Mouse (Mus musculus) heart, embryonic 10.5 days (tissue): ENCODE measurements around the gene Nup214. TPM values are rescaled to one million over a fixed set of nuclear protein-coding genes. Genes with fewer than 3 reads are reported as not detected.
A peak's percentile ranks its signal among the peaks of the same experiment; 100 is the strongest.

Source experiments
- DNase-seq: peaks from one replicate; pipeline ENCODE4 v3.0.0-alpha.2; 2017; ENCODE audit warnings: low spot score
- H3K27ac ChIP-seq: fragments of 300-500 bp; sonication (generic); 2 replicates; pipeline ENCODE4 v1.5.1; 2016; ENCODE audit warnings: mild to moderate bottlenecking
- H3K27me3 ChIP-seq: fragments of 300-500 bp; sonication (generic); 2 replicates; pipeline ENCODE4 v1.6.1; 2016; ENCODE audit warnings: mild to moderate bottlenecking; ENCODE audit not compliant: poor library complexity, insufficient read depth, severe bottlenecking
- H3K36me3 ChIP-seq: fragments of 300-500 bp; sonication (generic); 2 replicates; pipeline ENCODE4 v1.6.1; 2016; ENCODE audit warnings: mild to moderate bottlenecking, moderate library complexity
- H3K4me1 ChIP-seq: fragments of 300-500 bp; sonication (generic); 2 replicates; pipeline ENCODE4 v1.6.1; 2016; ENCODE audit warnings: mild to moderate bottlenecking
- H3K4me3 ChIP-seq: fragments of 300-500 bp; sonication (generic); 2 replicates; pipeline ENCODE4 v1.5.1; 2016; ENCODE audit warnings: mild to moderate bottlenecking, moderate library complexity
- H3K9me3 ChIP-seq: fragments of 300-500 bp; sonication (generic); 2 replicates; pipeline ENCODE4 v1.6.1; 2016; ENCODE audit warnings: mild to moderate bottlenecking, moderate library complexity
- WGBS: fragments of 180-500 bp; shearing (Covaris S2); methylation state at CpG from one replicate; pipeline ENCODE4 v1.1.7; 2016; 5-methylcytosine and 5-hydroxymethylcytosine counted together
- polyA plus RNA-seq: library from polyadenylated mRNA; unstranded; fragments of >200 nt; fragmentation: Nextera tagmentation; extraction: Ambion mirVana; gene quantifications from 2 replicates; pipeline ENCODE4 v1.2.1, GENCODE M21; 2016

The Nup214 gene
- polyA plus RNA-seq, 1 experiment from 2014 or later = 83.8 TPM

DNA sequence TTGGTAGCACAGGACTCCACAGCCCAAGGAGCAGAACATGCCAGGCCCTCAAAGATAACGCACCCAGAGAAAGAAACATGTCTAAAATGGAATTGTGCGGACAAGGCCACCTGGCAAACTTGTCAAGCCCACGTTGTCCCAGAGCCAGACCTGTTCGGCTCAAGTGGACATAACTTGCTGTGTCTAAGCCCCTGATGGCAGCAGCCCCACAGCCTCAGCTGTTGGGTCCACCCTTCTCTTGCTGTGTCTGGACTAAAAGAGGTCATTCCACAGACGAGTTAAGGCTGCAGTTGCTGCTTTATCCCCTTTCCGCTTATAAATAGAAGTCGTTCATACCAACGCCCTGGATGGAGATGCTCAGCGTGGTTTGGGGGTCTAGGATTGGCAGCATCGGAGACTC, 82.3 kb downstream of the Nup214 start:
- DNase-seq = no peak

GRCm38 (mm10) chr2:32057360-32057759, 83.1 kb downstream of the Nup214 start:
- Histone ChIP-seq H3K27ac (peak overlapping the region; percentile 87), H3K27me3 (no peaks in the 10 kb centered on the region), H3K4me1 (peaks cover 84% of the 10 kb centered on the region)

More for the DNA sequence above, 82.3 kb downstream of the Nup214 start:
- H3K4me3 ChIP-seq = no peak overlapping the region
- 48% methylated on average over 10 of the region's 10 CpGs for WGBS
- H3K27me3 ChIP-seq = no peaks in the 10 kb centered on the region
- H3K27ac ChIP-seq = peak overlapping the region; percentile 87
- peaks cover 83% of the 10 kb centered on the region for H3K4me1 ChIP-seq
- peaks cover 20% of the 10 kb centered on the region for H3K36me3 ChIP-seq
- no peaks in the 10 kb centered on the region for H3K9me3 ChIP-seq

GRCm38 (mm10) chr2:32057794-32058193, 83.6 kb downstream of the Nup214 start:
- H3K36me3 ChIP-seq = peaks cover 8% of the 10 kb centered on the region; the same call in 1 of the 2 replicates
- WGBS = 74% methylated on average over 4 of the region's 4 CpGs
- H3K27ac ChIP-seq = peak overlapping the region; percentile 87
- no peak for DNase-seq
- no peak overlapping the region for H3K4me3 ChIP-seq
- H3K27me3 ChIP-seq = no peaks in the 10 kb centered on the region
- peaks cover 84% of the 10 kb centered on the region for H3K4me1 ChIP-seq
- H3K9me3 ChIP-seq = no peaks in the 10 kb centered on the region

More at GRCm38 (mm10) chr2:32057360-32057759, 83.1 kb downstream of the Nup214 start:
- DNase-seq = no peak
- peaks cover 11% of the 10 kb centered on the region for H3K36me3 ChIP-seq
- H3K4me3 ChIP-seq = no peak overlapping the region
- no peaks in the 10 kb centered on the region for H3K9me3 ChIP-seq
- 72% methylated on average over 2 of the region's 2 CpGs for WGBS

- Histone ChIP-seq H3K4me1 (peaks cover 88% of the 10 kb centered on the region), H3K9me3 (no peaks in the 10 kb centered on the region), H3K27ac (peak overlapping the region; percentile 87; the same call in 1 of the 2 replicates), H3K4me3 (no peak overlapping the region), H3K27me3 (no peaks in the 10 kb centered on the region), H3K36me3 (peaks cover 7% of the 10 kb centered on the region; the same call in 1 of the 2 replicates)
- 73% methylated on average over 9 of the region's 9 CpGs for WGBS
- DNase-seq = no peak
These were observed 84.0 kb downstream of the Nup214 start for GRCm38 (mm10) chr2:32058241-32058640.

GRCm38 (mm10) chr2:32058716-32059115, 84.5 kb downstream of the Nup214 start:
- 35% methylated on average over 5 of the region's 5 CpGs for WGBS
- Histone ChIP-seq H3K36me3 (peaks cover 3% of the 10 kb centered on the region; the same call in 1 of the 2 replicates), H3K9me3 (no peaks in the 10 kb centered on the region), H3K27ac (peak overlapping the region; percentile 88; the same call in 1 of the 2 replicates), H3K4me3 (no peak overlapping the region), H3K27me3 (no peaks in the 10 kb centered on the region), H3K4me1 (peaks cover 89% of the 10 kb centered on the region)
- DNase-seq = no peak

DNA sequence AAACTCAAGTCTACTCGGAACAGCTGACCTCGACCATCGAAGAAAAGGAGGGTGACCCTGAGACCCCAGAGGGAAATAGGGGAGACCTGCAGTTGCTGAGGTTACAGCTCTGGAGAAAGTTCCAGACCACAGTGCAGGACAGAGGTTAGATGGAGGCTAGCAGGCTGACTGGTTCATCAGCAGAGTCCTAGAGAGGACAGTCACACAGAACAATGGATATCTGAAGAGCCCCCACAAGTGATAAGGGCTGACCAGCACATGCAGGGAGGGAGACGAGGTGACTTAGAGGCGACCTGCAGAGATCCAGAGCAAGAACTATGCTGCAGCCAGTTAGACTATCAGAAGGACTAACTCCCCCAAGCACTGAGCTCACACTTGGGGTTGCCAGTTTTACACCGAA, 85.4 kb downstream of the Nup214 start:
- WGBS = 48% methylated on average over 6 of the region's 6 CpGs
- H3K4me3 ChIP-seq = no peak overlapping the region
- peaks cover 92% of the 10 kb centered on the region for H3K4me1 ChIP-seq
- no peak for DNase-seq
- H3K27me3 ChIP-seq = no peaks in the 10 kb centered on the region
- no peaks in the 10 kb centered on the region for H3K9me3 ChIP-seq
- H3K36me3 ChIP-seq = peaks cover 6% of the 10 kb centered on the region
- H3K27ac ChIP-seq = peak overlapping the region; percentile 88

DNA sequence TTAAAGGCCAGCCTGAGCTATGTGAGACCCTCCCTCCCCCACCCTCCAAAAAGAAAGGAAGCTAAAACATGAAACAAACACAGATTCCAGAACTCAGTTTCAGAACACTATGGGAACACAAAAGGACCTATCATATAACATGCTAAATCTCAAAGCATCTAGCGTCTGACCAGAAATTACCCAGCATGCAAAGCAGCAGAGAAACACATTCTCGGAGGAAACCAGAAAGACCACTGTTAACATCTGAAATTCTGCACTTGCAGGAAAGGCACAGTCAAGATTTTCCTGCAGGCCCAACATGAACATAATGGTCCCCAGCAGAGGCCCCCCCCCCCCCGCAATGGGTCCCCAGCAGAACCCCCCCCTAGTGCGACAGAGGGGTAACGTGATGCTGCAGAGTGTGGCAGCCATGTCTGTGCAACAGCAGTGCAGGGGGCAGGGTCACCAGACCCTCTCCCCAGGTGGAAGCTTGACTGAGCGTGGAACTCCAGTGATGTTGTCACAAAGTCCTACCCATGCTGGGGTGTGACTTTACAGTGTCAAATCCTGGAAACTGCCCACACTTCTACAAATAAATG, 86.1 kb downstream of the Nup214 start:
- H3K27me3 ChIP-seq = no peaks in the 10 kb centered on the region
- peaks cover 6% of the 10 kb centered on the region for H3K36me3 ChIP-seq
- H3K4me3 ChIP-seq = no peak overlapping the region
- peaks cover 92% of the 10 kb centered on the region for H3K4me1 ChIP-seq
- WGBS = 65% methylated on average over 6 of the region's 6 CpGs
- peak overlapping the region; percentile 88 for H3K27ac ChIP-seq
- no peak for DNase-seq
- no peaks in the 10 kb centered on the region for H3K9me3 ChIP-seq

DNA sequence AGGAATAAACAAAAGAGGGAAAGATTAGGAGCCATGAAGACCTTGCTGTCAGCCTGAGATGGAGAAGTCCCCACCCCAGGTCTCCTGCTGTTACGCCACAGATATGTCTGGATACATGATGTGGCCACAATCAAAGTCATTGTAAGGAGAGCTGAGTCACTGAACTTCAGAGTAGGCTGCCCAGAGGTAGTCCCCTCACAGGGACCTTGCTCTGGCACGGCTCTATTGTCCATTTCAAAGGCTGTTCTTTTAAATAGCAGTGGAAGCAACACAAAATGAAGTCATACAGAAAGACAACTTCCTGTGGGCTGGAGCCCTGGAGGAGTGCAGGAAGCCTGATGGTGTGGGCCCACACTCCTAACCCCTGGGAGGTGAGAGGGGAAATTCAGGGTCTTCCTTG, 87.0 kb downstream of the Nup214 start:
- peak overlapping the region; percentile 88 for H3K27ac ChIP-seq
- no peak overlapping the region for H3K4me3 ChIP-seq
- DNase-seq = no peak
- H3K27me3 ChIP-seq = no peaks in the 10 kb centered on the region
- H3K4me1 ChIP-seq = peaks cover 96% of the 10 kb centered on the region
- H3K36me3 ChIP-seq = peaks cover 12% of the 10 kb centered on the region
- 47% methylated on average over 2 of the region's 2 CpGs for WGBS
- no peaks in the 10 kb centered on the region for H3K9me3 ChIP-seq

GRCm38 (mm10) chr2:32061722-32062505, 87.7 kb downstream of the Nup214 start:
- H3K27me3 ChIP-seq = no peaks in the 10 kb centered on the region
- no peaks in the 10 kb centered on the region for H3K9me3 ChIP-seq
- peak overlapping the region; percentile 88 for H3K27ac ChIP-seq
- H3K4me1 ChIP-seq = peaks cover 98% of the 10 kb centered on the region
- no peak for DNase-seq
- no peak overlapping the region for H3K4me3 ChIP-seq
- 43% methylated on average over 12 of the region's 12 CpGs for WGBS
- peaks cover 18% of the 10 kb centered on the region for H3K36me3 ChIP-seq

DNA sequence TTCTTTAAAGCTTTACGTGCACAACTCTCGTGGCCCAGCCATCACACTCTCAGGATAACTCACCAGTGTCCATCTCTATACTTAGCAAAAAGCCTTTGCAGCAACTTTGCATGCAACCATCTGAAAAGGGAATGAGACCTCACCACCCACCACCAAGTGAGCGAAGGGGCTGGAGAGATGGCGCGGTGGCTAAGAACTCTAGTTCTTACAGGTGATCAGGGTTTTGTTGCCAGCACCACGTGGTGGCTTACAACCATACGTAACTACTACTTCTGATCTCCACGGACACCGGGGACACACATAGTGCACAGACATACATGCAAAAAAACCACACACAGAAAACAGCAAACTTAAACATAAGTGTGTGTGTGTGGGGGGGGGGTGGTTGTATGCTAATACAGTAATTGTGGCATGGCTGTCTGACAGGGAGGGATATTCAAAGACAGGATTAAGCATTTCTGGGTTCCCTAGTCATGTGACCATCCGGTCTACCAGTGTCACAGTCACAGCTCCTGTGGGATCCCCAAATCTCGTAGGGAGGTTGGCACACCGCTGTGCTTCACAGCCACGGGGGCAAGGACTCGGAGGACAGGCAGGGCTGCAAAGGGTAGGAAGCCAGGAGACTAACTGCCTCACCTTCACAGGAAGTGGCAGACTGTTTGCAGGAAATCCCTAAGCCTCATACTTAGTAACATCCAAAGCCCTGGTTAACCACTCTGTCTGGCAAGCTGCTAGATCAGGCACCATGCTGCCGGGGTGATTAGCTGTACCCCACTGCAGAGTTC, 88.6 kb downstream of the Nup214 start:
- DNase-seq = no peak
- WGBS = 79% methylated on average over 15 of the region's 15 CpGs
- peak overlapping the region; percentile 16; the same call in 1 of the 2 replicates for H3K4me3 ChIP-seq
- peak overlapping the region; percentile 88 for H3K27ac ChIP-seq
- peaks cover 26% of the 10 kb centered on the region for H3K36me3 ChIP-seq
- no peaks in the 10 kb centered on the region for H3K27me3 ChIP-seq
- H3K4me1 ChIP-seq = peaks cover 98% of the 10 kb centered on the region
- no peaks in the 10 kb centered on the region for H3K9me3 ChIP-seq

GRCm38 (mm10) chr2:32063451-32064151, 89.4 kb downstream of the Nup214 start:
- no peak for DNase-seq
- H3K9me3 ChIP-seq = no peaks in the 10 kb centered on the region
- H3K4me3 ChIP-seq = peak overlapping the region; percentile 32; the same call in 1 of the 2 replicates
- peak overlapping the region; percentile 88 for H3K27ac ChIP-seq
- WGBS = 40% methylated on average over 7 of the region's 7 CpGs
- no peaks in the 10 kb centered on the region for H3K27me3 ChIP-seq
- H3K4me1 ChIP-seq = peaks cover 99% of the 10 kb centered on the region
- H3K36me3 ChIP-seq = peaks cover 33% of the 10 kb centered on the region

GRCm38 (mm10) chr2:32064913-32065312, 90.7 kb downstream of the Nup214 start:
- H3K4me1 ChIP-seq = peaks cover 99% of the 10 kb centered on the region
- H3K9me3 ChIP-seq = no peaks in the 10 kb centered on the region
- H3K27me3 ChIP-seq = no peaks in the 10 kb centered on the region
- peak overlapping the region; percentile 32; the same call in 1 of the 2 replicates for H3K4me3 ChIP-seq
- WGBS = 41% methylated on average over 13 of the region's 13 CpGs
- DNase-seq = no peak
- H3K27ac ChIP-seq = peak overlapping the region; percentile 88
- H3K36me3 ChIP-seq = peaks cover 46% of the 10 kb centered on the region
